Mouse (Mus musculus) brain, embryonic 14.5 days (tissue): Measurements from ENCODE around the gene Cox5a.

Source experiments
- CTCF ChIP-seq: fragments of 200-500 bp; IDR thresholded peaks from 2 replicates; pipeline ENCODE4 v1.5.1; 2012; ENCODE audit warnings: inconsistent platforms, mild to moderate bottlenecking, moderate library complexity, borderline replicate concordance; ENCODE audit not compliant: insufficient read depth, insufficient read length; ENCODE audit errors: extremely low read depth
- POLR2A ChIP-seq: fragments of 200-500 bp; IDR thresholded peaks from 2 replicates; pipeline ENCODE4 v1.6.1; 2012; ENCODE audit warnings: mild to moderate bottlenecking, inconsistent platforms, borderline replicate concordance; ENCODE audit not compliant: poor library complexity, insufficient read depth, insufficient read length, severe bottlenecking; ENCODE audit errors: extremely low read depth

- TF ChIP-seq CTCF: no peak
- TF ChIP-seq POLR2A: no peak
These were observed 16.2 kb upstream of the Cox5a start for GRCm38 (mm10) chr9:57504891-57505290.
